Mouse (Mus musculus) telencephalon, adult 2 months (tissue): ENCODE data around the gene Olfr1276.
A peak's percentile ranks its signal among the peaks of the same experiment; 100 is the strongest.

Source experiments
- DNase-seq: peaks from one replicate; pipeline ENCODE4 v3.0.0-alpha.2; 2011; ENCODE audit warnings: low read depth, low spot score

Gene Olfr1276

DNA sequence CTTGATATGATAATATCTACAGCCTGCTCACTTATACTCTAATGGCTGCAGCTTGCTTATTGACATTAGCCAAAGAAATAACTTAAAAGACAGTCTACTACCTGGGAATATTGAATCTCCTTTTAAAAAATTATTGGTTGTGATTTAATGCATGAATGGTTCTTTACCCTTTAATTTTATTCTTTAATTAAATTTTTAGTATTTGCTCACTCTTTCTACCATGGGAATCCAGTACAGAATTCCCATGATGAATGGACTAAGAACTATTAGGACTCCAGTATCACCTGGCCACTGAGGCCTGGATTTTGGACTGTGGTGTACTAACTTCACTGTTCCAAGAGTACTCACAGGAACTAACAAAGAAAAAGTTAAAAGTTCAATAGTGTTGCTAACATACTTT, at the start of gene Olfr1276:
Gene Olfr1276, plus strand, starts transcription at position 301 of the 400 bp plus-strand sequence.
- DNase-seq, result no peak

GRCm38 (mm10) chr2:111229502-111229901, 24.8 kb upstream of the Olfr1276 start, which contains the start of gene 4930430A15Rik:
TSS of gene 4930430A15Rik (minus strand) at chr2:111229602.
- DNase-seq, result no peak

DNA sequence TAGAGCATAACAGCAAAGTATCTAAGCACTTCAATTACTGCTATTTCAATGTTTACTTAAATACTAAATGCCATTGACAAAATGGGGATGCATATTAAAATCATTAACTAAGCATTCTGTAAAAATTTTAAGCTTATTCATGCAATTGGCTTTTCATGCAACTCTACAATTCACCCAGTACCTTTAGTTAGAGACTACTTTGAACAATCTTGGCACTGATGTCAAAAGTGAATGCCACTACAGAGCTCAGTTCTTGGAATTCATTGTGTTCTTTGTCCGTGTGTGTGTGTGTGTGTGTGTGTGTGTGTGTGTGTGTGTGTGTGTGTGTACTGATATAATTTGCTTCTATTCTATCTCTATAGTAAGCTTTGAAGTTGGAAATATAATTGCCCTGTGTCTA, 19.1 kb upstream of the Olfr1276 start, which contains the start of gene Olfr1275:
Gene Olfr1275, minus strand, starts transcription at position 101 of the 400 bp plus-strand sequence.
- no peak for DNase-seq

DNA sequence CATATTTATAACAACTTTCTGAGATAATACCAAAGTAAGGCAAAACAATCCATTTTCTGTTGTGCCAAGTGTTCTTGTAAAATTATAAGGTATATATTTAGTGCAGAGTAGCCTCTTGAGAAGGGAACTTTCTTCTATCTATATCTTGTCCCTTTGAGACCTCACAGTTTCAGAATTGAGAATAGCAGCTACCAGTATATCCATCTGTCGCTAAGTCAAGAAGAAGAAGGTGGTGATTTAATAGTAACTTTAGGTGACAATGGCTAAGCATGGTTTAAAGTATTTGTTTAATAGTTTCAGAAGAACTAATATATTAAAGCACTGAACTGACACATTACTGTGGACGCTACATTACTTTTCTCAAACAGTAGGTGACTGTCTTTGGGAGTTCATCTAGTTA, 19.7 kb downstream of the Olfr1276 start, which contains the start of gene Olfr1277:
Gene Olfr1277, minus strand, starts transcription at position 101 of the 400 bp plus-strand sequence.
- DNase-seq, result no peak

GRCm38 (mm10) chr2:111289836-111290235, 35.5 kb downstream of the Olfr1276 start, which contains the start of gene Olfr1278:
TSS of gene Olfr1278 (plus strand) at chr2:111290136.
- no peak for DNase-seq

GRCm38 (mm10) chr2:111298541-111298940, 44.2 kb downstream of the Olfr1276 start:
- no peak for DNase-seq

GRCm38 (mm10) chr2:111300374-111300773, 46.1 kb downstream of the Olfr1276 start, which contains the start of gene Olfr1279:
TSS of gene Olfr1279 (plus strand) at chr2:111300635.
- DNase-seq, result peak; percentile 34
